Mouse (Mus musculus) stomach, postnatal 0 days (tissue): Measurements from ENCODE around the gene Krtap9-1. TPM values are rescaled to one million over a fixed set of nuclear protein-coding genes. Genes with fewer than 3 reads are reported as not detected.
"Not testable (repeated sequence)": the region's sequence is repeated elsewhere in the genome, so short reads cannot be mapped to it uniquely, and the experiment has no call there.

Experiments used
- ATAC-seq: fragments of 200-750 bp; cut with Nextera tagmentation; 2 replicates; pipeline ENCODE4 v1.8.0; 2017; ENCODE audit not compliant: low FRiP score, low TSS enrichment
- DNase-seq: peaks from one replicate; pipeline ENCODE4 v3.0.0-alpha.2; 2016; ENCODE audit warnings: low spot score
- H3K27ac ChIP-seq: fragments of 300-500 bp; sonication (generic); replicated peaks from 2 replicates; pipeline ENCODE4 v1.5.1; 2014; ENCODE audit warnings: mild to moderate bottlenecking, control low read depth
- H3K27me3 ChIP-seq: fragments of 300-500 bp; sonication (generic); 2 replicates; pipeline ENCODE4 v1.6.1; 2014; ENCODE audit warnings: low read length; ENCODE audit not compliant: control insufficient read depth, insufficient read depth
- H3K36me3 ChIP-seq: fragments of 300-500 bp; sonication (generic); 2 replicates; pipeline ENCODE4 v1.6.1; 2014; ENCODE audit warnings: low read length, mixed read lengths; ENCODE audit not compliant: control insufficient read depth, insufficient read depth
- H3K4me1 ChIP-seq: fragments of 300-500 bp; sonication (generic); replicated peaks from 2 replicates; pipeline ENCODE4 v1.6.1; 2014; ENCODE audit warnings: antibody characterized with exemption; ENCODE audit not compliant: control insufficient read depth, insufficient read depth
- H3K4me2 ChIP-seq: fragments of 300-500 bp; sonication (generic); replicated peaks from 2 replicates; pipeline ENCODE4 v1.6.1; 2014; ENCODE audit warnings: low read depth, mild to moderate bottlenecking, control low read depth, moderate library complexity
- H3K4me3 ChIP-seq: fragments of 300-500 bp; sonication (generic); 2 replicates; pipeline ENCODE4 v1.5.1; 2014; ENCODE audit warnings: low read depth, low read length, control low read depth
- H3K9ac ChIP-seq: fragments of 300-500 bp; sonication (generic); 2 replicates; pipeline ENCODE4 v1.6.1; 2014; ENCODE audit warnings: mild to moderate bottlenecking, low read length, control low read depth, mixed read lengths
- H3K9me3 ChIP-seq: fragments of 300-500 bp; sonication (generic); 2 replicates; pipeline ENCODE4 v1.6.1; 2016; ENCODE audit warnings: low read length; ENCODE audit not compliant: control insufficient read depth
- CTCF ChIP-seq: IDR thresholded peaks from 2 replicates; pipeline ENCODE4 v1.5.1; 2016; ENCODE audit warnings: antibody characterized with exemption, low read depth, mild to moderate bottlenecking, moderate library complexity
- EP300 ChIP-seq: optimal IDR thresholded peaks from 2 replicates; pipeline ENCODE3; 2016; ENCODE audit warnings: antibody characterized with exemption
- WGBS: fragments of 180-500 bp; shearing (Covaris S2); extraction: QIAGEN DNeasy Blood & Tissue Kit; methylation state at CpG from one replicate; pipeline ENCODE4 v1.1.7; 2014; 5-methylcytosine and 5-hydroxymethylcytosine counted together
- polyA plus RNA-seq: library from polyadenylated mRNA; unstranded; fragments of >200 nt; fragmentation: Nextera tagmentation; extraction: Ambion mirVana; gene quantifications from 2 replicates; pipeline ENCODE4 v1.2.1, GENCODE M21; 2015

Krtap9-1 gene
- polyA plus RNA-seq, 1 experiment from 2014 or later, result not detected

- Histone ChIP-seq H3K9ac (no peak within 1 kb of the TSS), H3K4me2 (no peak within 1 kb of the TSS), H3K27me3 (no peaks in the 10 kb centered on the region), H3K4me3 (no peak within 1 kb of the TSS), H3K27ac (no peak within 1 kb of the TSS), H3K4me1 (no peaks in the 10 kb centered on the region), H3K9me3 (no peaks in the 10 kb centered on the region), H3K36me3 (no peaks in the 10 kb centered on the region)
- WGBS, result 80% methylated on average over 2 of the region's 2 CpGs
- ATAC-seq (no peak), DNase-seq (no peak)
- TF ChIP-seq CTCF, result no peak
- no peak for TF ChIP-seq EP300
Measured at GRCm38 (mm10) chr11:99857617-99858016, 15.6 kb upstream of the Krtap9-1 start, which contains the start of gene Gm11568. Gene Gm11568, plus strand, starts transcription at chr11:99857917.

DNA sequence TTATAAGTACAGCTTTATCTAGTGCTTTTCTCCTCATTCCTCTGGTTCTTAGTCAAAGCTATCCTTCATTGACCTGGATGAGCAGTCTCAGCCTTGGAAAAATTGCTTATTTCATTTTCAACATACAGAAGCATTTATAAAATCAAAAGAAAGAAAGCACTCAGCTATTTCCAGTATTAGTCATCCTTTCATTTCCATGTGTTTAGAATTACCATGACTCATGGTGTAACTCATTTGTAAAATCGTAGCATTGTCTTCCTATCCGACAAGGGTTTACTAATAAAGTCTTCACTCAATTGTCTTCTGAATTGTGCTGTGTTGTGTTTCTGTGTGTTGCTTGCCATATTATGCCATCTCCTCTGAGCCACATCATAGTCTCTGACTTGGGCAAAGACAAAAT lies 14.4 kb upstream of the Krtap9-1 start:
- 38% methylated on average over 2 of the region's 2 CpGs for WGBS
- TF ChIP-seq EP300, result no peak
- no peak for TF ChIP-seq CTCF
- no peak overlapping the region for H3K4me3 ChIP-seq
- ATAC-seq (no peak), DNase-seq (no peak)
- H3K4me2 ChIP-seq, result no peak overlapping the region
- no peaks in the 10 kb centered on the region for H3K9me3 ChIP-seq
- no peaks in the 10 kb centered on the region for H3K36me3 ChIP-seq
- no peak overlapping the region for H3K9ac ChIP-seq
- H3K27me3 ChIP-seq, result no peaks in the 10 kb centered on the region
- no peak overlapping the region for H3K27ac ChIP-seq
- no peaks in the 10 kb centered on the region for H3K4me1 ChIP-seq

GRCm38 (mm10) chr11:99864176-99864575 lies 9.0 kb upstream of the Krtap9-1 start, which contains the start of gene Gm11559:
Gene Gm11559, plus strand, starts transcription at chr11:99864476.
- H3K4me1 ChIP-seq, H3K9me3 ChIP-seq, H3K36me3 ChIP-seq, H3K27me3 ChIP-seq, H3K4me3 ChIP-seq, H3K4me2 ChIP-seq, DNase-seq, ATAC-seq, H3K27ac ChIP-seq, H3K9ac ChIP-seq: not testable (repeated sequence)
- WGBS, result 84% methylated on average over 1 of the region's 1 CpGs

DNA sequence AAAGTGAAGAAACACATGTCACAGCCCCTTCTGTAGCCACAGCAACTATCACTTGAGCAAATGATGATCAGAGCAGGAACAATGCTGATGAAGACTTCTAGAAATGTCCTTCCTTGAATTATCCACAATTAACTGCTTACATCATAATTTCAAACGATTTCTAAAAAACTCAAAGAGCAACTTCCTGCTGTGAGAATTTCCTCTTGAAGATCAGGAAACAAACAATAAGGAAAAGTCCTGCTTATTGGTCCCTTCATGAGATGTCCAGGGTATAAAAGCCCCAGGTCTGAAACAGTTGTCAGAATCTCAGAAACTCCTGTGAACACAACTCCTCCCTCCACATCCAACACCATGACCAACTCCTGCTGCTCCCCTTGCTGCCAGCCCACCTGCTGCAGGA lies 5.7 kb downstream of the Krtap9-1 start, which contains the start of gene Gm11567:
Gm11567 (plus strand) TSS at position 301 of the 400 bp plus-strand sequence.
- not testable (repeated sequence) for ATAC-seq, H3K4me3 ChIP-seq, DNase-seq, H3K27me3 ChIP-seq, H3K4me1 ChIP-seq, H3K4me2 ChIP-seq, H3K9ac ChIP-seq, H3K27ac ChIP-seq, H3K36me3 ChIP-seq, H3K9me3 ChIP-seq
- WGBS, result 41% methylated on average over 1 of the region's 1 CpGs

DNA sequence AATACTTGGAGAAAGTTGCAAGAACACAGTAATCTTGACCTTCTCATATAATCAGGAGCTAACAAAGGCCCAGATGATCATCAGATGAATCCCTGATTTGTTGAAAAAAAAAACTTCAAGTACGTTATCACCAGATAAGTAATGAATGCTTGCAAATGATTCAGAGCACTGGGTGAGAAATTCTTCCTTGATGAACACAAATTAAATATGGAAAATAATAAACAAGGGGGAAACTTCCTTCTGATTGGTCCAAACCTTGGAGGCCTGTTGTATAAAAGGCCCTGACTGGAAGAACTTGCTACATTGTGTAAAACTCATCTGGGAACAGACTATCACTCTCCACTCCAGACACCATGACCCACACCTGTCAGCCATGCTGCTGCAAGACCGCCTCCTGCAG lies 34.4 kb downstream of the Krtap9-1 start, which contains the start of gene Krtap31-1:
Krtap31-1 (plus strand) TSS at position 301 of the 400 bp plus-strand sequence.
- H3K4me1 ChIP-seq, result no peaks in the 10 kb centered on the region
- no peaks in the 10 kb centered on the region for H3K36me3 ChIP-seq
- DNase-seq, result no peak
- H3K4me2 ChIP-seq, result no peak within 1 kb of the TSS
- ATAC-seq, result no peak
- no peak within 1 kb of the TSS for H3K4me3 ChIP-seq
- TF ChIP-seq EP300 (no peak), CTCF (no peak)
- no peak within 1 kb of the TSS for H3K27ac ChIP-seq
- H3K9me3 ChIP-seq, result no peaks in the 10 kb centered on the region
- 65% methylated on average over 2 of the region's 2 CpGs for WGBS
- no peaks in the 10 kb centered on the region for H3K27me3 ChIP-seq
- H3K9ac ChIP-seq, result no peak within 1 kb of the TSS

- WGBS, result 92% methylated on average over 3 of the region's 3 CpGs
- H3K36me3 ChIP-seq, result no peaks in the 10 kb centered on the region
- H3K4me3 ChIP-seq, result no peak within 1 kb of the TSS
- no peaks in the 10 kb centered on the region for H3K4me1 ChIP-seq
- no peak within 1 kb of the TSS for H3K27ac ChIP-seq
- DNase-seq (no peak), ATAC-seq (no peak)
- no peaks in the 10 kb centered on the region for H3K27me3 ChIP-seq
- no peak within 1 kb of the TSS for H3K9ac ChIP-seq
- H3K4me2 ChIP-seq, result no peak within 1 kb of the TSS
- H3K9me3 ChIP-seq, result no peaks in the 10 kb centered on the region
- TF ChIP-seq CTCF, result no peak
- TF ChIP-seq EP300, result no peak
Measured at GRCm38 (mm10) chr11:99914451-99914850, 41.3 kb downstream of the Krtap9-1 start, which contains the start of gene Gm11565. Gene Gm11565, plus strand, starts transcription at chr11:99914751.

Other genes with a start within 250 kb of the Krtap9-1 start
- not detected in 2 replicates for gene Krtap4-1, start 245.2 kb upstream of the Krtap9-1 start, polyA plus RNA-seq
- not detected in 2 replicates for gene Krtap4-2, start 238.3 kb upstream of the Krtap9-1 start, polyA plus RNA-seq
- gene Krtap4-7, start 229.3 kb upstream of the Krtap9-1 start, polyA plus RNA-seq, result not detected in 2 replicates
- not detected in 2 replicates for gene Gm11555, start 223.2 kb upstream of the Krtap9-1 start, polyA plus RNA-seq
- gene Gm11563, start 214.4 kb upstream of the Krtap9-1 start, polyA plus RNA-seq, result not detected in 2 replicates
- gene Krtap4-6, start 207.4 kb upstream of the Krtap9-1 start, polyA plus RNA-seq, result not detected in 2 replicates
- not detected in 2 replicates for gene Gm14190, start 182.6 kb upstream of the Krtap9-1 start, polyA plus RNA-seq
- not detected in 2 replicates for gene Gm14180, start 139.1 kb upstream of the Krtap9-1 start, polyA plus RNA-seq
- not detected in 2 replicates for gene Gm11595, start 100.5 kb upstream of the Krtap9-1 start, polyA plus RNA-seq
- not detected in 2 replicates for gene Krtap4-8, start 92.7 kb upstream of the Krtap9-1 start, polyA plus RNA-seq
- not detected in 2 replicates for gene Krtap4-9, start 88.2 kb upstream of the Krtap9-1 start, polyA plus RNA-seq
- not detected in 2 replicates for gene Gm11596, start 79.9 kb upstream of the Krtap9-1 start, polyA plus RNA-seq
- gene Gm11569, start 74.5 kb upstream of the Krtap9-1 start, polyA plus RNA-seq, result not detected in 2 replicates
- not detected in 2 replicates for gene Gm11554, start 68.9 kb upstream of the Krtap9-1 start, polyA plus RNA-seq
- not detected in 2 replicates for gene Krtap4-13, start 63.5 kb upstream of the Krtap9-1 start, polyA plus RNA-seq
- gene Gm11564, start 57.7 kb upstream of the Krtap9-1 start, polyA plus RNA-seq, result not detected in 2 replicates
- not detected in 2 replicates for gene 2300003K06Rik, start 35.3 kb upstream of the Krtap9-1 start, polyA plus RNA-seq
- gene Krtap4-16, start 21.8 kb upstream of the Krtap9-1 start, polyA plus RNA-seq, result not detected in 2 replicates
- not detected in 2 replicates for gene Gm11568, start 15.5 kb upstream of the Krtap9-1 start, polyA plus RNA-seq
- gene Gm11559, start 8.9 kb upstream of the Krtap9-1 start, polyA plus RNA-seq, result not detected in 2 replicates
- gene Gm11567, start 5.8 kb downstream of the Krtap9-1 start, polyA plus RNA-seq, result not detected in 2 replicates
- gene Krtap31-1, start 34.5 kb downstream of the Krtap9-1 start, polyA plus RNA-seq, result not detected in 2 replicates
- not detected in 2 replicates for gene Gm11565, start 41.4 kb downstream of the Krtap9-1 start, polyA plus RNA-seq
- not detected in 2 replicates for gene Krtap31-2, start 62.9 kb downstream of the Krtap9-1 start, polyA plus RNA-seq
- not detected in 2 replicates for gene Krtap9-5, start 75.1 kb downstream of the Krtap9-1 start, polyA plus RNA-seq
- gene Krtap29-1, start 105.7 kb downstream of the Krtap9-1 start, polyA plus RNA-seq, result not detected in 2 replicates
- 0.10 TPM in 1 of 2 replicates, not detected in the other for gene Krtap16-1, start 113.2 kb downstream of the Krtap9-1 start, polyA plus RNA-seq
- gene Krtap17-1, start 120.6 kb downstream of the Krtap9-1 start, polyA plus RNA-seq, result 0.25 and 0.27 TPM in 2 replicates
- gene Krt33a, start 142.8 kb downstream of the Krtap9-1 start, polyA plus RNA-seq, result 0.05 and 0.17 TPM in 2 replicates
- gene Krt33b, start 156.5 kb downstream of the Krtap9-1 start, polyA plus RNA-seq, result 0.06 TPM in 1 of 2 replicates, not detected in the other
- gene Krt34, start 168.2 kb downstream of the Krtap9-1 start, polyA plus RNA-seq, result 0.99 and 1.0 TPM in 2 replicates
- not detected in 2 replicates for gene Krt31, start 177.2 kb downstream of the Krtap9-1 start, polyA plus RNA-seq
- gene Krt32, start 214.8 kb downstream of the Krtap9-1 start, polyA plus RNA-seq, result 0.59 and 0.65 TPM in 2 replicates
- gene Krt35, start 222.9 kb downstream of the Krtap9-1 start, polyA plus RNA-seq, result 0.21 and 0.33 TPM in 2 replicates
- gene Krt36, start 232.2 kb downstream of the Krtap9-1 start, polyA plus RNA-seq, result 0.30 and 0.48 TPM in 2 replicates
- gene Krt13, start 248.2 kb downstream of the Krtap9-1 start, polyA plus RNA-seq, result 2,802 and 3,195 TPM in 2 replicates